Mouse (Mus musculus) left cerebral cortex, postnatal 14 days (tissue): ENCODE data around the gene Trim15. TPM values are rescaled to one million over a fixed set of nuclear protein-coding genes. Genes with fewer than 3 reads are reported as not detected.
"Not testable (repeated sequence)": the region's sequence is repeated elsewhere in the genome, so short reads cannot be mapped to it uniquely, and the experiment has no call there.

Source experiments
- DNase-seq, 2 experiments: peaks; one replicate each; pipeline ENCODE4 v3.0.0; 2021 to 2022; ENCODE audit warnings: low spot score in 2 of 2, mixed read lengths in 1 of 2
- intact Hi-C: fragments of 180-260 bp; cut with DNase I; formaldehyde crosslinking; loops from one replicate; pipeline ENCODE4 v1.15.1; 2025
- total RNA-seq, 2 experiments: library from RNA; stranded (reverse); gene quantifications; 2 replicates each; pipeline ENCODE4 v1.2.3; 2021

Trim15 gene
- total RNA-seq, 2 experiments from 2014 or later, result not detected

- DNase-seq, result peak; percentile 59 to 69
- intact Hi-C loops, result no loop called here
Measured at GRCm38 (mm10) chr17:36835591-36836426, 31.2 kb downstream of the Trim15 start.

- intact Hi-C loops, result no loop called here
- no peak for DNase-seq
Measured at GRCm38 (mm10) chr17:36832694-36833093, 34.3 kb downstream of the Trim15 start.

- intact Hi-C loops, result no loop called here
- no peak for DNase-seq
Measured at GRCm38 (mm10) chr17:36830470-36830869, 36.5 kb downstream of the Trim15 start.

GRCm38 (mm10) chr17:36828488-36828887 is 38.5 kb downstream of the Trim15 start:
- intact Hi-C loops, result no loop called here
- DNase-seq, result no peak

- intact Hi-C loops, result not testable (repeated sequence)
- DNase-seq, result peak; percentile 94 to 97
Measured at GRCm38 (mm10) chr17:36826002-36826401, 41.0 kb downstream of the Trim15 start.

- peak in 1 of 2 experiments; percentile 47 for DNase-seq
- intact Hi-C loops, result loop anchor here (2.0 kb wide), 1 partner anchor 37 kb away; no protein-coding TSS in a partner anchor
Measured at GRCm38 (mm10) chr17:36825525-36825924, 41.5 kb downstream of the Trim15 start.

GRCm38 (mm10) chr17:36824005-36824404 is 43.0 kb downstream of the Trim15 start:
- DNase-seq, result peak; percentile 63 to 64
- intact Hi-C loops, result loop anchor here (2.0 kb wide), 1 partner anchor 35 kb away; no protein-coding TSS in a partner anchor

GRCm38 (mm10) chr17:36811871-36812270 is 55.1 kb downstream of the Trim15 start, which contains the start of gene H2-M10.6:
Gene H2-M10.6, plus strand, starts transcription at chr17:36812171.
- intact Hi-C loops, result loop anchor here (5.0 kb wide), 1 partner anchor 450 kb away; no protein-coding TSS in a partner anchor
- no peak for DNase-seq

Other genes with a start within 250 kb of the Trim15 start
- not detected for gene H2-M9, start 224.5 kb downstream of the Trim15 start, total RNA-seq
- not detected for gene H2-M1, start 195.0 kb downstream of the Trim15 start, total RNA-seq
- gene H2-M10.5, start 94.3 kb downstream of the Trim15 start, total RNA-seq, result not detected
- not detected for gene H2-M10.6, start 55.0 kb downstream of the Trim15 start, total RNA-seq
- 10 to 100 TPM; 20.8 to 25.0 TPM for gene Trim26, start 30.1 kb downstream of the Trim15 start, total RNA-seq
- under 1 TPM in 1 of 2 experiments, not detected in 1; 0.15 TPM for gene Trim10, start 2.4 kb upstream of the Trim15 start, total RNA-seq
- not detected for gene Trim40, start 22.9 kb upstream of the Trim15 start, total RNA-seq
- gene Trim31, start 30.9 kb upstream of the Trim15 start, total RNA-seq, result not detected
- 1 to 10 TPM; 2.1 to 3.5 TPM for gene Rnf39, start 75.7 kb upstream of the Trim15 start, total RNA-seq
- 100 to 1,000 TPM; 108 to 109 TPM for gene Ppp1r11, start 84.5 kb upstream of the Trim15 start, total RNA-seq
- 10 to 100 TPM; 28.4 to 31.8 TPM for gene Znrd1, start 91.3 kb upstream of the Trim15 start, total RNA-seq
- gene Znrd1as, start 91.4 kb upstream of the Trim15 start, total RNA-seq, result 1 to 10 TPM; 4.3 to 4.6 TPM
- not detected for gene 2410137M14Rik, start 114.0 kb upstream of the Trim15 start, total RNA-seq
- 1 to 10 TPM; 1.9 to 2.7 TPM for gene H2-M5, start 122.3 kb upstream of the Trim15 start, total RNA-seq
- 10 to 100 TPM; 25.9 to 27.9 TPM for gene Zfp57, start 134.0 kb upstream of the Trim15 start, total RNA-seq
- gene Mog, start 156.2 kb upstream of the Trim15 start, total RNA-seq, result 10 to 100 TPM; 23.9 to 46.1 TPM
- gene Gabbr1, start 178.8 kb upstream of the Trim15 start, total RNA-seq, result 100 to 1,000 TPM; 629 to 637 TPM
- under 1 TPM in 1 of 2 experiments, not detected in 1; 0.13 TPM for gene Olfr90, start 221.3 kb upstream of the Trim15 start, total RNA-seq
- not detected for gene Olfr91, start 231.1 kb upstream of the Trim15 start, total RNA-seq